Mouse (Mus musculus): ENCODE measurements at regions not wholly inside any gene's neighbourhood (a gene's known extent, or its start where the extent isn't known, plus 50 kb on each side); places are given as distances from the start of the nearest gene placed in this dataset.

- TF ChIP-seq CTCF (IDR thresholded peaks at IDR 0.05; ENCODE audit: borderline replicate concordance, insufficient read depth, low read depth, low read length) (no peak), POLR2A (IDR thresholded peaks at IDR 0.05; ENCODE audit: borderline replicate concordance, insufficient read depth, low read length) (no peak)
Measured at GRCm38 (mm10) chr11:19768962-19769361, 155.2 kb upstream of the Spred2 start.

All from cerebellum, adult 2 months (tissue).